Mouse (Mus musculus): ENCODE measurements at regions not wholly inside any gene's neighbourhood (a gene's known extent, or its start where the extent isn't known, plus 50 kb on each side); places are given as distances from the start of the nearest gene placed in this dataset.

DNA sequence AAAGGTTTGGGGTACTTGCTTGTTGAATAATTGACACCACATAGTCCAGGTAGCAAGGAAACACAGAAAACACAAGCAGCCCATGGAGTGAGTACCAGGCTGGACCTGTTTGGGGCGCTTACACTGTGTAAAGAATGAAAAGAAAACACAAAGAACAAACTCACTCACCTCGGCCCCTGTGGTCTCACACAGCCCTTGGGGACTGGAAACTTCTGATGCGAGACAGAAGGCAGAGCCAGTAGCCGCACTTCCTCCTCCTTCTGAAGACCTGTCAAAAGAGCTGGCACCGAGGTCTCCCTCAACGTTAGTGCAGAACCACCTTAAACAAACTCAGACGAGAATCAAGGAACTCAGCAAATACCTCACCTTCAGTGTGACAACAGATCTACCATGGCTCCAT is 558.2 kb downstream of the Lmo4 start:
- TF ChIP-seq CTCF (IDR thresholded peaks at IDR 0.05; ENCODE audit: low read depth) (no peak), EP300 (IDR thresholded peaks at IDR 0.05; ENCODE audit: low read depth) (no peak)

Measured in heart, postnatal 0 days (tissue).